Mouse (Mus musculus) frontal cortex, postnatal 14 days (tissue): ENCODE data around the gene Paics.
A peak's percentile ranks its signal among the peaks of the same experiment; 100 is the strongest.
"Not testable (repeated sequence)": the region's sequence is repeated elsewhere in the genome, so short reads cannot be mapped to it uniquely, and the experiment has no call there.

Experiments
- DNase-seq, 2 experiments: peaks; one replicate each; pipeline ENCODE4 v3.0.0; 2022; ENCODE audit warnings: low spot score in 2 of 2

The Paics gene

GRCm38 (mm10) chr5:76951106-76952027, at the start of gene Paics, which contains the start of gene Ppat:
Paics (plus strand) TSS chr5:76951307.
Ppat (minus strand) TSS chr5:76951578.
- DNase-seq, result peak; percentile 95 to 96

DNA sequence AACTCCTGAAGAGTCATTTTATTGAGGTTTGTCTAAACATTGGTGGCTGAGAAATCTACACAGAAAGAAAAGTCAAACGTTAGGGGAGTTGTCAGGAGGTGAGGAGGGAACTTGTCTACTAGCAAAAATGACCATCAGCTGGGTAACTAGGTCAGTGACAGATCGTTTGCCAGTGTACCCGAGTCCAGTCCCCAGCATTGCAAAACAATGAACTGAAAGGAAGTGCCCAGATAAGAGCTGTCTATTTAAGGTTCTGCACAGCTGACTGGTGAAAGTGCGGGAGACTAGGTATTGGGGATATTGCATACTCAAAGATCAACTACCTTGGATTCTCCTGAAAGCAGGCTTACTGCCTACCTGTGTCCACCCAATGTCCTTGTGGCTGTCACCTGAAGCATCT, 49.0 kb upstream of the Paics start:
- no peak for DNase-seq

GRCm38 (mm10) chr5:76904713-76905404, 46.2 kb upstream of the Paics start:
- DNase-seq, result no peak

GRCm38 (mm10) chr5:76905405-76906154, 45.5 kb upstream of the Paics start, which contains the start of gene Aasdh:
Aasdh (minus strand) TSS chr5:76905514.
- DNase-seq, result peak; percentile 89 to 95

DNA sequence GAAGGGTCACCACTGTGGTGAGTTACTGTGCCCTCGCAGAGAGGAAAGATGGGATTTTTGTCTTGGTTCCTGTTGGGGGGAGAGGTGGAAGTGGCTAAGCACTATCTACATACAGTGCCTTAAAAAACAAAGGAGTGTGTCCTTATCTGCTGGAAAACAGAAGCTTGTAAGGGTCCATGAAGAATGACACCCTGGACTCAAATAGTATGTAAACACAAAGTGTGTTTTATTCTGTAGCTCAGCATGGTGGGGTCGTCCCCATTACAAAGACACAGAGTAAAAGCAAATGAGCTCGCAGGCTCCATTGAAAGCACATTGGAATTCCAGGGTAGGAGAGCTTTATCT, 45.0 kb upstream of the Paics start:
- DNase-seq, result no peak

DNA sequence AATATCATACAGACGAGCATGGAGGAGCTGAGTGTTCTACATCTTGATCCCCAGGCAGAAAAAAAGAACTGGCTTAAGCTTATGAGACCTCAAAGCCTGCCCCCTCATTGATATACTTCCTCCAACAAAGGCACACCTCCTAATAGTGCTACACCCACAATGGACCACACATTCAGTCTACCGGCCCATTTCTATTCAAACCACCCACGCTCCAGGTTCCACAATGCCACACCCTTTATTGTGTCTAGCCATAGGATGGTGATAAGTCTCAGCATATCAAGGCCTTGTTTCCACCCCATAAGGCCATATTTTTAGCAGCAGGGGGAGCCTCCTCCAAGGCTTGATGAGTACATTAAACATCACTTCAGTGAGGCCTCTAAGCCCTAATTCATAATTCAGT, 40.3 kb upstream of the Paics start:
- no peak for DNase-seq

DNA sequence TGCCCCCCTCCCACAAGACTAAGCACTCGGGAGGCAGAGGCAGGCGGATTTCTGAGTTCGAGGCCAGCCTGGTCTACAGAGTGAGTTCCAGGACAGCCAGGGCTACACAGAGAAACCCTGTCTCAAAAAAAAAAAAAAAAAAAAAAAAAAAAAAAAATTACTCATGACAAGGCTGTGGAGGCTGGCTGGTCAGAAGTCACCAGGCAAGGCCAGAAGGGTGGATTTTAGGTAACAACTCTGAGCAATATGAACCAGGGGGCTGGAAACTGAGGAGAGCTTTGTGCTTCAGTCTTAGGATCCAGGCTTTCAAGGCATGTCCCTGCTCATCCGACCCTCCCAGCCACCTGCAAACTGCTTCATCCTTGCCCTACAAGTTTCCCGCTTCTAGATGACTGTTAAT, 38.6 kb upstream of the Paics start:
- not testable (repeated sequence) for DNase-seq

GRCm38 (mm10) chr5:76922833-76923232, 28.3 kb upstream of the Paics start:
- DNase-seq, result no peak

DNA sequence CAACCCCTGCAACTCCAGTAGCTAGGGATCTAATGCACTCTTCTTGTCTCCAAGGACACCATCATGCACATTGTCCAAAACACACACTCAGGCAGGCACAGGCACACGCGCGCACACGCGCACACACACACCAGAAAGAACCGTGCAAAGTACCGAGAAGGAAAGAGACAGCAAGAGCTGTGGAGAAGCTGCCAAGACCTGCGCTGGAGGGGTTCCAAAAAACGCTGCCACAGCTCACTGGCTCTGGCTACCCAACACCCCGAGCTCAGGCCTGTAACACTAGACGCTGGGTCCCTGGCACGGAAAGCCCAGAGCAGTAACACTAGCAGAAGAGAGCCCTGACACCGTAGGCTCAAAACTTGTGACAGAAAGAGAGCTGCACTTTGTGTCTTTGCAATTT, 27.7 kb upstream of the Paics start:
- DNase-seq, result peak in 1 of 2 experiments; percentile 24

DNA sequence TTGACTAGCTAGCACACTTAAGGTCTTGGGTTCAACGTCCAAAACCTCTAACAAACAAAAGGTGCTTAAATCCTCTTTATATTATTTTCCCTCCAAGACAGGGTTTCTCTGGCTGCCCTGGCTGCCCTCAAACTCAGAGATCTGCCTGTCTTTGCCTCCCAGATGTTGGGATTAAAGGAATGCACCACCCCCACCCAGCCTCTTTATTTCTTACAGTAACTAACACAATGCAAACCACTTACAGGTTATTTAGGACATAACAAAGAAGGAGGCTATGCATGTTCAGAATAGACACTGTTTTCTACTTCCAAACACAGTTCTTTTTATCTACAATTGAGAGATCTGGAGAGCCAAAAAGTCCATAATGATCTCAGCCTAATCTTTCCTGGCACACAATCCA, 26.8 kb upstream of the Paics start:
- no peak for DNase-seq

GRCm38 (mm10) chr5:76928124-76928832, 22.8 kb upstream of the Paics start:
- no peak for DNase-seq

GRCm38 (mm10) chr5:76929180-76929877, 21.8 kb upstream of the Paics start:
- no peak for DNase-seq

GRCm38 (mm10) chr5:76939717-76940116, 11.4 kb upstream of the Paics start:
- no peak for DNase-seq

DNA sequence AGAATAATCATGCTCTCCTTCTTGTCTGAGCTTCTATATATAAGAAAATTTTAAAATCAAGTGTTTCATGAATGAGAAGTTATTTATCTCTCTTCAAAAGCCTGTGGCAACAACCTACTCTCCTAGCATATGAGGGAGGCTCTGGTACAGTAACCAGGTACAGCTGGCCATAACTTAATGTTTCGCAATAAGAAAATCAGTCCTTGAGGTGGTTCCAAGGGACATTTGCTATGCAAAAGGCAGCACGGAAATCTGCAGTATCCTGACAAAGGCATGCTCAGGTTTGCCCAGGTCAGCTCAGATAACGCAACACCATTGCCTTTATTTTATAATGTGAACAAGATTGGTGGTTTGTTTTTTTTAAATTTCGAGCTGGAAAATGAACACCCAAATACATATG, 9.1 kb upstream of the Paics start:
- no peak for DNase-seq

DNA sequence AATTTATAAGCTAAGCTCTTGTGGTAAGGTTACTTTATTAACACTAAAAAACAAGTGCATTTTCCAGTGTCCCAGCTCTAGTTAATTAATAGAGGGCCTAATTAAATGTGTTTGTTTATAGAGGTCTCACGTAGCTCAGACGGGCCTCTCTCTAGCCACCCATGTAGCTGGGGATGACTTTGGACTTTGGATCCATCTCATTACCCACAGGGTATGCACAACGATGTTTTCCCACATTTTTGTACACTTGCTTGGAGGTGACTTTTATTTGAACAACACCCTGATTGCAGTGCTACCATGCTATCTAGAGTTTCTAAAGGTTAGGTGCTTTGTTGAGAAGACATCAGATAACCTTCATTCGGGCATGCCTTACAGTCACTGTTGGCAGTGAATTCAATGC, 8.6 kb upstream of the Paics start:
- DNase-seq, result no peak

DNA sequence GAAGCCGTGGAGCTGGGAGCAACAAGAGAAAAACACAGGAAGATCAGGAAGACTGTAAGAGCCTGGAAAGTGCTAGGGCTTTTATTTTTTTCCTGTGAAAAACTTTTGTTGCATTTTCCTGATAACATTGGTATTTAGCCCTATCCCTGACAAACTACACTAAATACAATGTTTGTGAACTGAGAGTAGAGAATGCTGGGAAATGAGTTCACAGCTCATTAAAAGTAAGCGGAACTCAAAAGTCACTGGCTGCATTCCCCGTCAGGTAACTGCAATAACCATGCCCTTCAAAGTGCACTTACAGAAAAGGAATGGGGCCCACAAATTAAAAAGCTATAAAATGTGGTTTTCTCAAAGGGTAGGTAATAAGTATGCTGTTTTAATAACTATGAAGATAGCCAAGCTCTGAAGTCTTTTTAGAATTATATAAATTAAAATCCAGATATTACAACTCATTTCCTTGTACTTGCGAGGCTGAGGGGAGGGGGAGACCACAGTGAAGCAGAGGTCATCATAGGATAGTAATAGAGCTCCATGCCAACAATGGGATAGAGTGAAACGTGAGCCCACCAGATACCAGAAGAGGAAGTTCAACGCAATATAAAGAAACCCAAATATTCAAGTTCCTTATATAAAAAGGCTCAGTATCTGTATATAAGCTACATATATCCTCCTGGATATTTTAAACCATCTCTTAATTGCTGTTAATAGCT, 6.0 kb upstream of the Paics start:
- DNase-seq, result no peak

- no peak for DNase-seq
Observed at GRCm38 (mm10) chr5:76945678-76946033, 5.5 kb upstream of the Paics start.

GRCm38 (mm10) chr5:76947142-76947541, 4.0 kb upstream of the Paics start:
- DNase-seq, result no peak

DNA sequence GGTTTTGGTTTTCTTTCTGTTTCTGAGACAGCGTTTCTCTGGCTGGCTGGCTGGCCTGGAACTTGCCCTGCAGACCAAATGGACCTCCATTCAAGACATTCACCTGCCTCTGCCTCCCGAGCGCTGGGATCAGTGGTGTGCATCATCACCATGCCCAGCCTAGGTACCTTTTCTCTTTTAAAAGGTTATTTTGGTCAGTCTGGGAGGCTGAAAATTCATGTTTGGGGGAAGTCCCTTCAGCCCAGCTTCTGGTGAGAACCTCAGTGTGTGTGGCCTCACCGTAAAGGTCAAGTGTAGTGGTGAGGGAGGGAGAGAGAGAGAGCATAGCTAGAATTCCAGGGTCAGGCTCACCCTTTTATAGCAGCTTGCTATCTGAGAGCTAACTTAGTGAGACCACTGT, 3.3 kb upstream of the Paics start:
- DNase-seq, result no peak

DNA sequence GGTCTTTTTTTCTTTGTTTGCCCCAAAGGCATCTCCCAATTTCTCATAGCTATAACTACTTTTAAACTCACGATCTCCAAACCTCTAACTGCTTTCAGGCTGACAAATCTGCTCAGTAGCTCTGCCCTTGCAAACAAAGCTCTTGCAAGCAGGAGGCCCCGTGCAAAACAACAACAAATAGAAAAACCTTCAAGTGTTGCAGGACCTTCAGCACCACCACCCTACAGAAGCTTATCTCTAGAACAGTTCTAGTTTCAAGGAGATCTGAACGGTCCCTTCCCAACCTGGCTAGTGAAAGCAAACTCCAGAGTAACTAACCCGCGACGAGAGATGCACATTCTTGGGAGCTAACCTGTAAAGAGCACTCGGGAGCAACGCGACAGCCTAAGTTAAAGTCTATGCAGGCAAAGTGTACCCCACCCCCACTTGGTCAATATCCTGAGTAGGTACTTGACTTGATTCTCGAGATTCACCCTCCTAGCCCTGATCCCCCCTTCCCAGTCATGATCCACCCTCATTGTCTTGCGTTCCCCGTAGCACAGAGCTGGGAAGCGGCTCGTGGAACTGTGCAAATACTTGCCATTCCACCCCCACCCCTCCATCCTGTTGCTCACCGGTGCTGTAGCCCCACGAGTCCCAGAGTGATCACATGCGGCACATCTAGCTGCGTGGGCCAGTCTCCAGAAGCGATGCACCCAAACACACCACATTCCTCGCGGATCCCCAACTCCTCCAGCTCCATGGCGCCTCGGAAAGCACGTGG, 583 bp upstream of the Paics start:
- no peak for DNase-seq
